Mouse (Mus musculus) neutrophil, adult 65 days (primary cell): ENCODE data around the gene Slc29a2. TPM values are rescaled to one million over a fixed set of nuclear protein-coding genes. Genes with fewer than 3 reads are reported as not detected.

ENCODE experiments used
- total RNA-seq: library from RNA; stranded (reverse); gene quantifications from 2 replicates; pipeline ENCODE4 v1.2.4, GENCODE M21; 2023

The Slc29a2 gene
- 0.88 and 2.3 TPM in 2 replicates for total RNA-seq

GRCm38 (mm10) chr19:5023621-5024479 lies at the start of gene Slc29a2:
TSS of gene Slc29a2 (plus strand) at chr19:5023860.

DNA sequence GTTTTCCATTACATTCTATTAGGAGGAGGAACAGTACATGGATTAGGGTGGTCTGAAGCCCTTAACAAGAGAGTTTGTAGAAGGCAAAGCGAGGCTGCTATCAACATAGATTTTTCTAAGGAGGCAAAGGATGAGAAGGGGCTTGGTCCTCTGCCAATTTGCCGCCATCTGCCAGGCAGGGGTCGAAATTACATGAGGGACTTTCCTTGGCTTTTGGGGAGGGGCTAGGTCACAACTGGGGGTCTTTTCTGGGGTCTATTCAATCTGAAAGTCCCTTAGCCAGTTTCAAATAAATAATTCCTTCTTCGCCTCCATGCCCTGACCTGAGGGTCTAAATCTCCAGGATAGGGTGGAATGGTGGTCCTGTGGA lies 33.4 kb upstream of the Slc29a2 start, which contains the start of gene Npas4:
TSS of gene Npas4 (minus strand) at position 61 of the 370 bp plus-strand sequence.

DNA sequence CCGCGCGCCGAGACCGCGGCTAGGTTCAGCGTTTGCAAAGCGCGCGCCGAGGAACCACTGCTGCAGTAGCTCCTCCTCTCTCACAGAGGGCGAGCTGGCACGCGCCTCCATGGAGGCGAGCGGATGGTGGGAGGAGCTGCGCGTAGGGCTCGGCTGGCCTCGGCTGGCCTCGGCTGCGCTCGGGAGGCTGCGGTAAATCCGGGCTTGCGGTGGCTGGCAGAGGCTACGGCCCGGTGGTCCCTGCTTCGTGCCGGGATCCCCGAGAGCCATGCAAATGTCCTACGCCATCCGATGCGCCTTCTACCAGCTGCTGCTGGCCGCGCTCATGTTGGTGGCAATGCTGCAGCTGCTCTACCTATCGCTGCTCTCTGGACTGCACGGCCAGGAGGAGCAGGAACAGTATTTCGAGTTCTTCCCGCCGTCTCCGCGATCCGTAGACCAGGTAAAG lies 15.1 kb downstream of the Slc29a2 start, which contains the start of the genes B4gat1 and AC124502.3:
TSS of gene B4gat1 (plus strand) at position 118 of the 448 bp plus-strand sequence.
TSS of gene AC124502.3 (plus strand) at position 183 of the 448 bp plus-strand sequence.

DNA sequence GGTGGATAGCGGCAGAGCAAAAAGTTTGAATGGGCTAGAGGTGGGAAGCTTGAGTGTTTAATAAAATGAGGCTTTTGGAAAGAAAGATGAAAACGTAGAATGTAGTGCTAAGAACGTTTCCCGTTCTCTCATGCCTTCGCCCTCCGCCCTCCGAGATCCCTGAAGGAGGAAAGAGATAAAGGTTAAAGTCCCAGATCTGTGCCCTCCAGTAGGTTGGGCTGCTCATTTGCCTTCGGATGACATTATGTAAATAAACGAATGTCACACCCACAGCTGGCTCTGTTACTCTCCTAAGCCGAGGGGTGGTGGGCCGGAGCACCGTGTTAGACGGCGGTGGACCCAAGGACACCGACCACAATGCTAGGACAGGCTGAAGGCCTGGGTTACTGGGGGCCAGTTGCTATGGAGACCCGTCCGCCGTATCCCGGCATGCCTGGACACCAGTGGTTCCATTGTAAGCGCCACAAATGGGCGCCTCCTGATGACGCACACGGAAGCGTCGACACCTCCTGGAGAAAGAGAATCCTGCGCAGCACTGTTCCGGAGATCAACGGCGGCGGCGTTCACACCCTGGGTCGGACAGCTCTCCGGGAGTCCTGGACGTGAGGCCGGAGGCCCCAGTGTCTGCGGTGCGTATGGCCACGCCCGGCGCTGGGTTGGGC lies 17.3 kb downstream of the Slc29a2 start, which contains the start of gene Brms1:
TSS of gene Brms1 (plus strand) at position 493 of the 662 bp plus-strand sequence.

DNA sequence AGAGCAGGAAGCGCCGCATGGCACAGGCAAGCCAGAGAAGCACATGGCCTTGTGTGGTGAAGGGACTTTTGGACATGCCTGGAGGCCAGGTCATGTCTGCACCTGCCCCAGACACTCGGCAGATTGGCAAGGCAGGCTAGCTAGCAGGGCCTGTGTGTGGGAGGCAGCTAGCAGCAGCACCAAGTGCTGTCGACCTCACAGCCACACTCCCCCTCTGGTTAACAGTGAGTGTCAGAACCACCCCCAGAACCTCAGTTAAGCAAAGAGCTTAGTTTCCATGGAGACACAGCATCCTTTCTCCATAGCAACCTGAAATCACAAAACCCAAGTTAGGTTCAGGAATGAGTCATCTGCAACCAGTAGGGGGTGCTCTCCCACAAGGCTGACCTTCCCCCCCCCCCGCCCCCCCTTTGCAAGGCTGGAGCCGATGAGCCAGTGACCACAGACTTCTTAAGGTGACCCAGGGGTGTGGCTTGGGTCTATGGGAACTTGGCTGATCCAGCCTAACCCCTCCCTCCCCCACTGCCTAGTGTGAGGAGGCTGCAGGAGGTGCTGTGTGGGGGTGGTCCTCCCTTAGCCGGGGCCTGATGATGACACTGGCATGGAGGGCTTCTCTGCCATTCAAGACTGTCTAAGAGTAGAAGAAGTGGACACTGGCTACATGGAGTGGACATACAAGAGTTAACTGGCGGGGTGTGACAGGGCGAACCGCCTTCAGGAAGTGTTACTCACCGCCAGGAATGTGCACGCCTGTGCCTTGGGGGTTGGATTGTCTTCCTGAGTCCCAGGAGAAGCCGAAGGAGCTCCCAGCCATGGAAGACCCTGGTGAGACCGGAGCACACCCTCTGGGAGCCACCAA lies 26.6 kb downstream of the Slc29a2 start, which contains the start of gene Rin1:
TSS of gene Rin1 (plus strand) at position 435 of the 859 bp plus-strand sequence.

DNA sequence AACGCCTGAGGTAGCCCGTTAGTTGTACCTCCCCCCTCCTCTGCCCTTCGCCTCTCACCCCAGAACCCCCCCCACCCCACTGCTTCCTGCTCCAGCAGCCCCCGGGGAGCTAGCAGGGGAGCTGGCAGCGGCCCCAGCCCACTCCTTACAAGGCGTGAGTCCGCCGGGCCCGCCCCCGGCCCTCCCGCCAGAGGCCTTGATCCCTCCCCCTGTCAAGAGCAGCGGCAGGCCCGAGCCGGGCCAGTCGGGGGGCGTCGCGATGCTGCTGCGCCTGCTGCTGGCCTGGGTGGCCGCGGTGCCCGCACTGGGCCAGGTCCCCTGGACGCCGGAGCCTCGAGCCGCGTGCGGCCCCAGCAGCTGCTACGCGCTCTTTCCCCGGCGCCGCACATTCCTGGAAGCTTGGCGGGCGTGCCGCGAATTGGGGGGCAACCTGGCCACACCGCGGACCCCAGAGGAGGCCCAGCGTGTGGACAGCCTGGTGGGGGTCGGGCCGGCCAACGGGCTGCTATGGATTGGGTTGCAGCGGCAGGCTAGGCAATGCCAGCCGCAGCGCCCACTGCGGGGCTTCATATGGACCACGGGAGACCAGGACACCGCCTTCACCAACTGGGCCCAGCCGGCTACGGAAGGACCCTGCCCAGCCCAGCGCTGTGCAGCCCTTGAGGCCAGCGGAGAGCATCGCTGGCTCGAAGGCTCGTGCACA lies 44.4 kb downstream of the Slc29a2 start, which contains the start of gene Cd248:
TSS of gene Cd248 (plus strand) at position 212 of the 703 bp plus-strand sequence.

Other genes starting within 250 kb of the Slc29a2 start
- gene Rbm4, start 230.0 kb upstream of the Slc29a2 start, total RNA-seq = 38.2 and 43.7 TPM in 2 replicates
- gene Gm21992, start 212.2 kb upstream of the Slc29a2 start, total RNA-seq = 11.1 and 17.9 TPM in 2 replicates
- gene Rbm14, start 212.2 kb upstream of the Slc29a2 start, total RNA-seq = 35.2 and 39.3 TPM in 2 replicates
- 8.4 and 9.7 TPM in 2 replicates for gene Ccs, start 184.5 kb upstream of the Slc29a2 start, total RNA-seq
- not detected in 2 replicates for gene Ccdc87, start 184.5 kb upstream of the Slc29a2 start, total RNA-seq
- gene Ctsf, start 168.7 kb upstream of the Slc29a2 start, total RNA-seq = 0.92 and 1.1 TPM in 2 replicates
- gene Actn3, start 146.0 kb upstream of the Slc29a2 start, total RNA-seq = not detected in 2 replicates
- gene Zdhhc24, start 145.2 kb upstream of the Slc29a2 start, total RNA-seq = 2.9 and 5.0 TPM in 2 replicates
- 0.29 TPM in 1 of 2 replicates, not detected in the other for gene Bbs1, start 117.2 kb upstream of the Slc29a2 start, total RNA-seq
- 49.8 and 60.7 TPM in 2 replicates for gene Dpp3, start 95.6 kb upstream of the Slc29a2 start, total RNA-seq
- not detected in 2 replicates for gene Peli3, start 80.7 kb upstream of the Slc29a2 start, total RNA-seq
- 7.8 and 9.4 TPM in 2 replicates for gene Mrpl11, start 61.7 kb upstream of the Slc29a2 start, total RNA-seq
- not detected in 2 replicates for gene Npas4, start 33.5 kb upstream of the Slc29a2 start, total RNA-seq
- 3.5 and 3.9 TPM in 2 replicates for gene B4gat1, start 15.0 kb downstream of the Slc29a2 start, total RNA-seq
- gene AC124502.3, start 15.0 kb downstream of the Slc29a2 start, total RNA-seq = 0.32 TPM in 1 of 2 replicates, not detected in the other
- 48.6 and 55.1 TPM in 2 replicates for gene Brms1, start 17.5 kb downstream of the Slc29a2 start, total RNA-seq
- 1.6 and 3.1 TPM in 2 replicates for gene Rin1, start 26.6 kb downstream of the Slc29a2 start, total RNA-seq
- gene Cd248, start 44.2 kb downstream of the Slc29a2 start, total RNA-seq = not detected in 2 replicates
- 0.13 and 0.14 TPM in 2 replicates for gene Tmem151a, start 61.7 kb downstream of the Slc29a2 start, total RNA-seq
- 10.0 and 14.1 TPM in 2 replicates for gene Yif1a, start 64.7 kb downstream of the Slc29a2 start, total RNA-seq
- 0.93 and 1.0 TPM in 2 replicates for gene Cnih2, start 74.7 kb downstream of the Slc29a2 start, total RNA-seq
- gene Rab1b, start 83.2 kb downstream of the Slc29a2 start, total RNA-seq = 130 and 138 TPM in 2 replicates
- 10.9 and 15.3 TPM in 2 replicates for gene Klc2, start 94.7 kb downstream of the Slc29a2 start, total RNA-seq
- gene Pacs1, start 249.3 kb downstream of the Slc29a2 start, total RNA-seq = 101 and 135 TPM in 2 replicates